Mouse (Mus musculus) naive thymus-derived CD4-positive, alpha-beta T cell, adult 2 months (primary cell): ENCODE measurements at regions not wholly inside any gene's neighbourhood (a gene's known extent, or its start where the extent isn't known, plus 50 kb on each side); places are given as distances from the start of the nearest gene placed in this dataset.

Experiments
- DNase-seq: peaks from one replicate; pipeline ENCODE4 v3.0.0-alpha.2; 2011; ENCODE audit warnings: low read depth

- DNase-seq = no peak
Observed at GRCm38 (mm10) chr14:89844888-89845287, 1373.7 kb upstream of the Pcdh20 start.

- DNase-seq = peak; percentile 2
Observed at GRCm38 (mm10) chr14:89826731-89827130, 1355.5 kb upstream of the Pcdh20 start.

- no peak for DNase-seq
Observed at GRCm38 (mm10) chr14:89826001-89826400, 1354.8 kb upstream of the Pcdh20 start.

DNA sequence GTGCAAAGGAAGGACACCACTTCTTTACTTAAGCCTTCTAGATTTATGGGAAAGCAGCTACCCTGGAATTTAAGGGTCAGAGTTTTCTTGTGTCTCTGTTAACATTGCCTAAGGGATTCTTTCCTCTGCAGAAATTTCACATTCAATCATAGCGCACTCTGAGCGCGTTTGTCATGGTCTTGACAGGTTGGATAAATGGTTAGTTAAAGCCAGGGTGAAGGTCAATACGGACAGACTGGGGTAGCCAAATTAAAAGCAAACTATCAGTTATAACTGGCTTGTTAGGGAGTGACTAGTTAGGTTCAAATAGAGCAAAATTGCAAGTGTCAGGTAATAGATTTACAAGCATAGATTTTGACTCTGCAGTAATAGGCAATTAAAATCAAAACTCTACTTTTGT is 1352.2 kb upstream of the Pcdh20 start:
- no peak for DNase-seq

GRCm38 (mm10) chr14:89822207-89822606 is 1351.0 kb upstream of the Pcdh20 start:
- no peak for DNase-seq

DNA sequence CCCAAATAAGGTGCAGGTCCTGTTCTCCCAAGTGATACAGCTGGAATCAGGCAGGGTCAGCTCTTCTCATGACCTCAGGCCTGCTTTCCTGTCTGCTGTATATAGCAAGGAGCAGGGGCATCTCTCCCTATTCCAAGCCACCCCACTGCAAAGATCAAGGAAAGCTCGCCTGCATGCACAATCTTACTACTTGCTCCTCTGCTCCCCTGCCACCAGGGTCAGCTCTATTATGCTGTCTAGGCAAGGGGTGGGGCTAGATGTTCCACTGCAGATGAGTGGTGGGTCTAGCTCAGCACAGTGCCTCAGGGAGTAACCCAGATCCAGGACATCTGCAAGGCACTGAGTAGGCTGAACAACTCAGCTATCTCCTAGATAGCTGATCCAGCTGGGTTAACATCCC is 1335.6 kb upstream of the Pcdh20 start:
- DNase-seq = no peak

- no peak for DNase-seq
Observed at GRCm38 (mm10) chr14:89804677-89805234, 1333.6 kb upstream of the Pcdh20 start.

- DNase-seq = no peak
Observed at GRCm38 (mm10) chr14:89755831-89756230, 1284.6 kb upstream of the Pcdh20 start.

DNA sequence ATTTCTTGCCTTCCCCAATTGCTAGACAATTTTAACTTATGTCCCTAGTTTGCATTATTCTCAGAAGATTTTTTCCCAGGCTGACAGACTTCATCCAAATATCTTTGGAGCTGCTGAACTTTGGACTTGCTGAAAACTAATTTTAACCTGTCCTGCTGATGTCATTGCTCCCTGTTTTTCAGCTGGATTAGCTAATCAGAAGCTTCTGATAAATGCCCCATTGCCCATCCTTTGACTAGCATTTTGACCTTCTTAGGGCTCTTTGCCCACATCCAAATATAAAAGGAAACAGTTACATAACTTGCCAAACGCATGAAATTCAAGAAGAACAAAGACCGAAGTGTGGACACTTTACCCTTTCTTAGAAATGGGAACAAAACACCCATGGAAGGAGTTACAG is 1242.5 kb upstream of the Pcdh20 start:
- DNase-seq = no peak
